ENCODE assay signal across 7 mouse cellular contexts in genomic region chr5:9161456-9162041, GRCm38 (mm10). TPM values are rescaled to one million over a fixed set of nuclear protein-coding genes. Genes with fewer than 3 reads are reported as not detected.
A peak's percentile ranks its signal among the peaks of the same experiment; 100 is the strongest.
DNase-seq lines count a peak whose midpoint lies in the region; ATAC-seq and TF ChIP-seq lines count a peak whose summit lies in the region.

Dmtf1 (minus strand) TSS chr5:9161776.

- ATAC-seq in intestine, postnatal 0 days: peak; percentile 98
- ATAC-seq in midbrain, embryonic 12.5 days (ENCODE audit: low FRiP score, low read depth): peak; percentile 95

- H3K9me3 ChIP-seq in embryonic facial prominence, embryonic 10.5 days: no peaks in the 10 kb centered on the region
- H3K9me3 ChIP-seq in intestine, postnatal 0 days (ENCODE audit: control insufficient read depth): no peaks in the 10 kb centered on the region
- H3K9me3 ChIP-seq in midbrain, embryonic 12.5 days: no peaks in the 10 kb centered on the region

- H3K9ac ChIP-seq in intestine, postnatal 0 days (ENCODE audit: low read depth, low read length): peak within 1 kb of the TSS; percentile 99
- H3K9ac ChIP-seq in midbrain, embryonic 12.5 days (replicated peaks): peak within 1 kb of the TSS; percentile 98

- peak within 1 kb of the TSS; percentile 93 for H3K4me3 ChIP-seq in embryonic facial prominence, embryonic 10.5 days
- H3K4me3 ChIP-seq in intestine, postnatal 0 days (ENCODE audit: low read depth, low read length): peak within 1 kb of the TSS; percentile 95
- peak within 1 kb of the TSS; percentile 86 for H3K4me3 ChIP-seq in midbrain, embryonic 12.5 days
- H3K4me3 ChIP-seq in small intestine, adult 2 months (ENCODE audit: low read depth, low read length): peak within 1 kb of the TSS; percentile 86

- H3K36me3 ChIP-seq in embryonic facial prominence, embryonic 10.5 days (replicated peaks): peaks cover 14% of the 10 kb centered on the region
- no peaks in the 10 kb centered on the region for H3K36me3 ChIP-seq in intestine, postnatal 0 days (ENCODE audit: control insufficient read depth, insufficient read depth)
- H3K36me3 ChIP-seq in midbrain, embryonic 12.5 days: no peaks in the 10 kb centered on the region
- H3K36me3 ChIP-seq in small intestine, adult 2 months (ENCODE audit: control insufficient read depth, insufficient read depth, low read length): no peaks in the 10 kb centered on the region

- H3K4me2 ChIP-seq in intestine, postnatal 0 days (replicated peaks; ENCODE audit: low read depth): peak within 1 kb of the TSS; percentile 75
- H3K4me2 ChIP-seq in midbrain, embryonic 12.5 days (replicated peaks): peak within 1 kb of the TSS; percentile 72

- no peak for TF ChIP-seq CTCF in intestine, postnatal 0 days (IDR thresholded peaks at IDR 0.05; ENCODE audit: low read depth)
- no peak for TF ChIP-seq CTCF in small intestine, adult 2 months (IDR thresholded peaks at IDR 0.05; ENCODE audit: extremely low read depth, insufficient read length, insufficient replicate concordance, low read depth, low read length)

- H3K4me1 ChIP-seq in embryonic facial prominence, embryonic 10.5 days: peaks cover 13% of the 10 kb centered on the region
- peaks cover 7% of the 10 kb centered on the region for H3K4me1 ChIP-seq in intestine, postnatal 0 days (replicated peaks; ENCODE audit: control insufficient read depth, insufficient read depth, low read length)
- peaks cover 12% of the 10 kb centered on the region for H3K4me1 ChIP-seq in midbrain, embryonic 12.5 days
- peaks cover 5% of the 10 kb centered on the region; the same call in 1 of the 2 replicates for H3K4me1 ChIP-seq in small intestine, adult 2 months (ENCODE audit: control insufficient read depth, insufficient read depth, insufficient read length, low read length)

- H3K27me3 ChIP-seq in embryonic facial prominence, embryonic 10.5 days (replicated peaks; ENCODE audit: low read depth, poor library complexity, severe bottlenecking): no peaks in the 10 kb centered on the region
- H3K27me3 ChIP-seq in intestine, postnatal 0 days (replicated peaks; ENCODE audit: control insufficient read depth, insufficient read depth, low read length): no peaks in the 10 kb centered on the region
- H3K27me3 ChIP-seq in midbrain, embryonic 12.5 days: no peaks in the 10 kb centered on the region
- no peaks in the 10 kb centered on the region for H3K27me3 ChIP-seq in small intestine, adult 2 months (ENCODE audit: control insufficient read depth, insufficient read depth, low read length)

- intact Hi-C loops in left cerebral cortex, postnatal 4 days (cut with DNase I): loop anchor here (10.0 kb wide), 2 partner anchors 103 to 1473 kb away; partner anchors contain the start of gene 9330182L06Rik

- DNase-seq in adrenal gland, postnatal 10 days: peak; percentile 92
- DNase-seq in embryonic facial prominence, embryonic 10.5 days (ENCODE audit: low spot score): peak; percentile 97
- no peak for DNase-seq in gonadal fat pad, adult 2 months (ENCODE audit: low read depth)
- peak; percentile 92 for DNase-seq in left cerebral cortex, postnatal 4 days

- TF ChIP-seq POLR2A in small intestine, adult 2 months (IDR thresholded peaks at IDR 0.05; ENCODE audit: low read depth, low read length): peak; percentile 98

- peak within 1 kb of the TSS; percentile 99 for H3K27ac ChIP-seq in embryonic facial prominence, embryonic 10.5 days (replicated peaks)
- H3K27ac ChIP-seq in intestine, postnatal 0 days (ENCODE audit: low read depth, low read length): peak within 1 kb of the TSS; percentile 100
- H3K27ac ChIP-seq in midbrain, embryonic 12.5 days (replicated peaks): peak within 1 kb of the TSS; percentile 100
- H3K27ac ChIP-seq in small intestine, adult 2 months (ENCODE audit: insufficient read depth, low read depth, low read length): peak within 1 kb of the TSS; percentile 87

- under 1% methylated on average over 64 of the region's 64 CpGs for WGBS in embryonic facial prominence, embryonic 10.5 days
- WGBS in intestine, postnatal 0 days: 1% methylated on average over 60 of the region's 64 CpGs
- under 1% methylated on average over 51 of the region's 64 CpGs for WGBS in midbrain, embryonic 12.5 days
- under 1% methylated on average over 64 of the region's 64 CpGs for WGBS in small intestine, adult 2 months

RNA-seq across cellular contexts. Expression of gene Dmtf1, which starts in this region (rescaled TPM):
- 10 to 100 TPM; 22.0 to 30.5 TPM for total RNA-seq in adrenal gland, postnatal 10 days (2021)
- 52.1 and 60.2 TPM in 2 replicates for polyA plus RNA-seq in embryonic facial prominence, embryonic 10.5 days (2016; fragmentation: Nextera tagmentation; extraction: Ambion mirVana)
- polyA plus RNA-seq in gonadal fat pad, adult 2 months (2012; rRNA removed): 13.5 and 14.6 TPM in 2 replicates
- 12.7 and 13.1 TPM in 2 replicates for polyA plus RNA-seq in intestine, postnatal 0 days (2015; fragmentation: Nextera tagmentation; extraction: Ambion mirVana)
- 10 to 100 TPM; 52.7 to 58.7 TPM for total RNA-seq in left cerebral cortex, postnatal 4 days (2021)
- 74.2 and 75.9 TPM in 2 replicates for polyA plus RNA-seq in midbrain, embryonic 12.5 days (2016; fragmentation: Nextera tagmentation; extraction: Ambion mirVana)
- 1.5 and 3.2 TPM in 2 replicates for polyA plus RNA-seq in small intestine, adult 2 months (2012; rRNA removed)
